Mouse (Mus musculus): ENCODE measurements around the gene Clybl. TPM values are rescaled to one million over a fixed set of nuclear protein-coding genes. Genes with fewer than 3 reads are reported as not detected.

The Clybl gene
- polyA plus RNA-seq, 2 experiments: 13.3 to 20.4 TPM

DNA sequence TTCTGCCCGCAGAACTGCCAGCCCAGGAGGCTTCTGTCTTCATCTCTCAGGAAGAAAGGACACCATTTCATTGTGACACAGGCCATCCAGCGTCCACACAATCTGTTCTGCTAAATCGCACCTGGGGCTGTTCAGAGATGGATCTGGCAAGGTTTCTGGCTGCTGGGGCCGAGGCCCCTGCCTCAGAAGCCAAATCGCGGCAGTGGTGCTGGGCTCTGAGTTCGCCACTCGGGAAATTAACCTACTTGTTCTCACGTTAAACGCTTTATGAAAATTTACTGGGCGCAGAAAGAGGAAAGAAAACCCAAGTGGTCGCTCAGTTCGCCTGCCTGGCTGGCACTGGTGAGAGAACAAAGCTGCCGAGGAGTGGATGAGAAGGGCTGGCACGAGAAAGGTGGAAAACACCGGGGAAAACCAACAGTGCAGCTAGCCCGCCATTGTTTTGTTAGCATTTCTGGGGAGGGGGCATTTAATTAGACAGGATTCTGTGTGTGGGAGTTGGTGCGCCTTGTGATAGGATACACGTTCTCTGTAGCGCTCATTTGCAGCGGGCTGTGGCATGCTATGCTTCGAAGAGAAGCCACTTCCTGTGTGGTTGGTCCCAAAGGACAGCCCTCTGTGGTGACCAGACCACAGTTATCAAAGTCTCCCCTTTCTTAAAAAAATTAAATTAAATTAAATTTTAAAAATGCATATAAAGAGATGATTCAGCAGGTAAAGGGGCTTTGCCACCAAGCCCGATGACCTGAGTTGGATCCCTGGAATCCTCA, 177.8 kb downstream of the Clybl start:
- Histone ChIP-seq H3K4me2 (replicated peaks; ENCODE audit: low read depth, low read length, severe bottlenecking) (no peak overlapping the region), H3K9ac (ENCODE audit: low read depth, low read length, severe bottlenecking) (no peak overlapping the region; the same call in 1 of the 2 replicates), H3K4me1 (ENCODE audit: control insufficient read depth, insufficient read depth, low read length) (no peaks in the 10 kb centered on the region), H3K27ac (replicated peaks; ENCODE audit: low read depth, low read length) (no peak overlapping the region), H3K9me3 (ENCODE audit: control insufficient read depth, low read length) (no peaks in the 10 kb centered on the region), H3K27me3 (ENCODE audit: control insufficient read depth, insufficient read depth, low read length) (peaks cover 11% of the 10 kb centered on the region; the same call in 1 of the 2 replicates), H3K4me3 (replicated peaks; ENCODE audit: low read length) (no peak overlapping the region), H3K36me3 (ENCODE audit: control insufficient read depth, insufficient read depth, low read length) (no peaks in the 10 kb centered on the region)
- no peak for ATAC-seq (ENCODE audit: low FRiP score, low read depth)
- DNase-seq (ENCODE audit: low spot score): no peak
- no peak for TF ChIP-seq POLR2A (IDR thresholded peaks at IDR 0.05; ENCODE audit: borderline replicate concordance, extremely low read depth, insufficient read depth, insufficient read length)
- WGBS: 63% methylated on average over 23 of the region's 23 CpGs

DNA sequence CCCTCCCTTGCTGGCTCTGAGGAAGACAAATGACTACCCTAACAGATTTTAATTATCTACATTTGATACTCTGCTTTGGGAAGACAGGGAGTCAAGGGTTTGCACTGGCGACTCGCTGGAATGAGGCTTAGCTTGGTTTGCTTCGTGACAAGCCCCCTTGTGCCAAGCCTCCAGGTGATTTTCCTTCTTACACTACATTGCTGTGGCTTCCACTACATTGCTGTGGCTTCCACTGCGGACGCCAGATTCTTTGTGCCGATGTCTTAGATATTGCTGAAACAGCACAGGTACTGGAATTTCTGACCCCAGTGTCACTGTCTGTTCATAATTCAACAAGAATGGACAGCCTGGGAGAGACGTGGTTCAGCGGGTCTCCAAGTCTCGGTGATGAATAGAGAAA, 180.3 kb downstream of the Clybl start:
- DNase-seq (ENCODE audit: low spot score) (no peak), ATAC-seq (ENCODE audit: low FRiP score, low read depth) (no peak)
- Histone ChIP-seq H3K4me3 (replicated peaks; ENCODE audit: low read length) (no peak overlapping the region), H3K4me1 (ENCODE audit: control insufficient read depth, insufficient read depth, low read length) (no peaks in the 10 kb centered on the region), H3K27me3 (ENCODE audit: control insufficient read depth, insufficient read depth, low read length) (peaks cover 14% of the 10 kb centered on the region; the same call in 1 of the 2 replicates), H3K27ac (replicated peaks; ENCODE audit: low read depth, low read length) (no peak overlapping the region), H3K9me3 (ENCODE audit: control insufficient read depth, low read length) (no peaks in the 10 kb centered on the region), H3K9ac (ENCODE audit: low read depth, low read length, severe bottlenecking) (no peak overlapping the region), H3K36me3 (ENCODE audit: control insufficient read depth, insufficient read depth, low read length) (no peaks in the 10 kb centered on the region), H3K4me2 (replicated peaks; ENCODE audit: low read depth, low read length, severe bottlenecking) (no peak overlapping the region)
- TF ChIP-seq POLR2A (IDR thresholded peaks at IDR 0.05; ENCODE audit: borderline replicate concordance, extremely low read depth, insufficient read depth, insufficient read length): no peak
- 77% methylated on average over 9 of the region's 9 CpGs for WGBS

DNA sequence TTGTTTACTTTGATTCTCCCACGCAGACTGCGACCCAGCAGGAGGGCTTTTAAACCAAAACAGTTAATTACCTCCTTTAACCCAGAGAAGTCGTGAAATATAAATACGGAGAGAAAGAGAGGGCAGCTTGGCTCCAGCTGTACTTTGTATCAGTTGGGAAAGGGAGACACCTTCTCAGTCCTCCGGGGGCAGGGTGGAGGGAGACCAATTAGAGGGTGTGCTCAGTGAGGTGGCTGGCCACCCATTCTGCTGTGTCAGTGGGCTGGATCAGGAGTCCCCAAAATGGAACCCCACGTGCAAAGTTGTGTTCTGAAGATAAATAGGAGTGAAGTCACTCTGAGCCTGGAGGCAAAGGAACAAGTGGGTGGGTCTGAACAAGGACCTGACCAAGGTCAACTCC, 181.7 kb downstream of the Clybl start:
- no peaks in the 10 kb centered on the region for H3K4me1 ChIP-seq (ENCODE audit: control insufficient read depth, insufficient read depth, low read length)
- no peak overlapping the region for H3K27ac ChIP-seq (replicated peaks; ENCODE audit: low read depth, low read length)
- no peaks in the 10 kb centered on the region for H3K36me3 ChIP-seq (ENCODE audit: control insufficient read depth, insufficient read depth, low read length)
- ATAC-seq (ENCODE audit: low FRiP score, low read depth): no peak
- H3K27me3 ChIP-seq (ENCODE audit: control insufficient read depth, insufficient read depth, low read length): peaks cover 26% of the 10 kb centered on the region
- TF ChIP-seq POLR2A (IDR thresholded peaks at IDR 0.05; ENCODE audit: borderline replicate concordance, extremely low read depth, insufficient read depth, insufficient read length): no peak
- no peak overlapping the region for H3K4me2 ChIP-seq (replicated peaks; ENCODE audit: low read depth, low read length, severe bottlenecking)
- H3K9me3 ChIP-seq (ENCODE audit: control insufficient read depth, low read length): no peaks in the 10 kb centered on the region
- 13% methylated on average over 6 of the region's 6 CpGs for WGBS
- no peak overlapping the region for H3K4me3 ChIP-seq (replicated peaks; ENCODE audit: low read length)
- H3K9ac ChIP-seq (ENCODE audit: low read depth, low read length, severe bottlenecking): no peak overlapping the region
- no peak for DNase-seq (ENCODE audit: low spot score)

DNA sequence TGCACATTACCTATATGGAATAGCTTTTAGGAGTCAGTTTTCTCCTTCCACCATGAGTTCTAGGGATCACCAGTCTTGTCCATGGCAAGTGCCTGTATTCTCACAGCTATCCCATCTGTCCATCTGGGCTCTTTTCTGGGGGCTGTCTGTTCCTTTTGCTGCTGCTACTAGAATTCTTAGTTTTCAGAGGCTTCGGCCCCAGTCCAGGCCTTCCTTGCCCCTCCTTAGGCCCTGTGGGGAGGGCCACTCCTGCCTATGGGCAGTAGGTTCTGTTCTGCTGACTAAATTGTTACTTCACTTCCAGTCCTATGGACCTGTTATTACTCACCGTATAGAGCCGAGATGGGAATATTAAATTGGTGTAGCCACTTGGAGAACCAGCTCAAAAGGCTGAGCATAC, 182.5 kb downstream of the Clybl start:
- H3K27me3 ChIP-seq (ENCODE audit: control insufficient read depth, insufficient read depth, low read length): peaks cover 26% of the 10 kb centered on the region

DNA sequence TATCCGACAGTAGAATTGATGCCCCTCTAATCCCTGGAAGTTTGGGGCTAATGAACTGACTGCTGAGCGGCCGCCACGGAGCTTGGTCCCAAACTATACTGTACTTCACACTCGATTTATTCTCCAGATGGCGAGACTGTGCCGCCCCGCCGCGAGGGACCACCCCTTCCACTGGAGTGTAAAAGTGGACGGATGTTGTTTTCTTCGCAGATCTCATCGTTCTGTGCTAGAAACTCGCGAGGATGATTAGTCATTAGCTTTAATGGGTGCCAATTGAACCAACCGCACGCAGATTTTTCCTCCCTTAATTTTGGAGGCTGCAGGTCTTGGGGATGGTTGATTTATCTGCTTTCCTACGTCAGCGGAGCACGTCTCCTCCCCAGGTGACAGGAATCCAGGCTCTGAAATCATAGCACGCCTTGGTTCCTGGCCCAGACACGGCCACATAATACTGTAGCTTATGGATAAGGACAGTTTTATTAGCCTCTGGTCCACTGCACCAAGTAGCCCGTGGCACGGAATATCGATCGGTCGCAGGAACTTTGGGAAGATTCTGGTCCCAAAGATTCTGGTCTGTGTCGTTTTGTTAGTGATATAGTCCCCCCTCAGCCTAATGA, 185.9 kb downstream of the Clybl start:
- Histone ChIP-seq H3K9me3 (ENCODE audit: control insufficient read depth, low read length) (no peaks in the 10 kb centered on the region), H3K27ac (replicated peaks; ENCODE audit: low read depth, low read length) (no peak overlapping the region), H3K4me1 (ENCODE audit: control insufficient read depth, insufficient read depth, low read length) (no peaks in the 10 kb centered on the region; the same call in 1 of the 2 replicates), H3K36me3 (ENCODE audit: control insufficient read depth, insufficient read depth, low read length) (no peaks in the 10 kb centered on the region), H3K27me3 (ENCODE audit: control insufficient read depth, insufficient read depth, low read length) (peaks cover 26% of the 10 kb centered on the region), H3K9ac (ENCODE audit: low read depth, low read length, severe bottlenecking) (no peak overlapping the region), H3K4me3 (replicated peaks; ENCODE audit: low read length) (no peak overlapping the region), H3K4me2 (replicated peaks; ENCODE audit: low read depth, low read length, severe bottlenecking) (peak overlapping the region; percentile 17; the same call in 1 of the 2 replicates)
- ATAC-seq (ENCODE audit: low FRiP score, low read depth) (no peak), DNase-seq (ENCODE audit: low spot score) (no peak)
- no peak for TF ChIP-seq POLR2A (IDR thresholded peaks at IDR 0.05; ENCODE audit: borderline replicate concordance, extremely low read depth, insufficient read depth, insufficient read length)
- WGBS: 58% methylated on average over 28 of the region's 28 CpGs

More for the DNA sequence above, 182.5 kb downstream of the Clybl start:
- 96% methylated on average over 3 of the region's 3 CpGs for WGBS
- Histone ChIP-seq H3K4me1 (ENCODE audit: control insufficient read depth, insufficient read depth, low read length) (no peaks in the 10 kb centered on the region; the same call in 1 of the 2 replicates), H3K4me3 (replicated peaks; ENCODE audit: low read length) (no peak overlapping the region), H3K4me2 (replicated peaks; ENCODE audit: low read depth, low read length, severe bottlenecking) (no peak overlapping the region), H3K27ac (replicated peaks; ENCODE audit: low read depth, low read length) (no peak overlapping the region), H3K36me3 (ENCODE audit: control insufficient read depth, insufficient read depth, low read length) (no peaks in the 10 kb centered on the region), H3K9ac (ENCODE audit: low read depth, low read length, severe bottlenecking) (no peak overlapping the region), H3K9me3 (ENCODE audit: control insufficient read depth, low read length) (no peaks in the 10 kb centered on the region)
- no peak for TF ChIP-seq POLR2A (IDR thresholded peaks at IDR 0.05; ENCODE audit: borderline replicate concordance, extremely low read depth, insufficient read depth, insufficient read length)
- no peak for DNase-seq (ENCODE audit: low spot score)
- ATAC-seq (ENCODE audit: low FRiP score, low read depth): no peak

Data from limb, embryonic 14.5 days (tissue).